Mouse (Mus musculus) liver, embryonic 16.5 days (tissue): ENCODE data around the gene Iqcc. TPM values are rescaled to one million over a fixed set of nuclear protein-coding genes. Genes with fewer than 3 reads are reported as not detected.
A peak's percentile ranks its signal among the peaks of the same experiment; 100 is the strongest.

Experiments
- ATAC-seq: fragments of 200-750 bp; cut with Nextera tagmentation; 2 replicates; pipeline ENCODE4 v1.8.0; 2017; ENCODE audit warnings: low read depth, mild to moderate bottlenecking, moderate number of reproducible peaks, moderate library complexity
- H3K27ac ChIP-seq: fragments of 300-500 bp; sonication (generic); 2 replicates; pipeline ENCODE4 v1.5.1; 2014; ENCODE audit warnings: mild to moderate bottlenecking, low read length
- H3K27me3 ChIP-seq: fragments of 300-500 bp; sonication (generic); 2 replicates; pipeline ENCODE4 v1.6.1; 2014; ENCODE audit warnings: low read depth, low read length, mixed read lengths; ENCODE audit not compliant: control insufficient read depth, insufficient read depth
- H3K36me3 ChIP-seq: fragments of 300-500 bp; sonication (generic); 2 replicates; pipeline ENCODE4 v1.6.1; 2014; ENCODE audit warnings: mild to moderate bottlenecking; ENCODE audit not compliant: control insufficient read depth, insufficient read depth
- H3K4me1 ChIP-seq: fragments of 300-500 bp; sonication (generic); 2 replicates; pipeline ENCODE4 v1.6.1; 2014; ENCODE audit warnings: low read depth, low read length, mixed read lengths; ENCODE audit not compliant: control insufficient read depth
- H3K4me2 ChIP-seq: fragments of 300-500 bp; sonication (generic); 2 replicates; pipeline ENCODE4 v1.6.1; 2014; ENCODE audit warnings: low read depth, low read length, mixed read lengths
- H3K4me3 ChIP-seq: fragments of 300-500 bp; sonication (generic); 2 replicates; pipeline ENCODE4 v1.5.1; 2014; ENCODE audit warnings: low read depth, mild to moderate bottlenecking, low read length
- H3K9ac ChIP-seq: fragments of 300-500 bp; sonication (generic); 2 replicates; pipeline ENCODE4 v1.6.1; 2014; ENCODE audit warnings: low read depth, low read length
- H3K9me3 ChIP-seq: fragments of 300-500 bp; sonication (generic); replicated peaks from 2 replicates; pipeline ENCODE4 v1.6.1; 2016; ENCODE audit warnings: low read length; ENCODE audit not compliant: control insufficient read depth
- WGBS: fragments of 180-500 bp; shearing (Covaris S2); extraction: QIAGEN DNeasy Blood & Tissue Kit; methylation state at CpG from one replicate; pipeline ENCODE4 v1.1.7; 2014; ENCODE audit not compliant: insufficient replicate concordance; 5-methylcytosine and 5-hydroxymethylcytosine counted together
- polyA plus RNA-seq: library from polyadenylated mRNA; unstranded; fragments of >200 nt; fragmentation: Nextera tagmentation; extraction: Ambion mirVana; gene quantifications from 2 replicates; pipeline ENCODE4 v1.2.1, GENCODE M21; 2015

Gene Iqcc
- polyA plus RNA-seq, 1 experiment from 2014 or later = 7.5 TPM

DNA sequence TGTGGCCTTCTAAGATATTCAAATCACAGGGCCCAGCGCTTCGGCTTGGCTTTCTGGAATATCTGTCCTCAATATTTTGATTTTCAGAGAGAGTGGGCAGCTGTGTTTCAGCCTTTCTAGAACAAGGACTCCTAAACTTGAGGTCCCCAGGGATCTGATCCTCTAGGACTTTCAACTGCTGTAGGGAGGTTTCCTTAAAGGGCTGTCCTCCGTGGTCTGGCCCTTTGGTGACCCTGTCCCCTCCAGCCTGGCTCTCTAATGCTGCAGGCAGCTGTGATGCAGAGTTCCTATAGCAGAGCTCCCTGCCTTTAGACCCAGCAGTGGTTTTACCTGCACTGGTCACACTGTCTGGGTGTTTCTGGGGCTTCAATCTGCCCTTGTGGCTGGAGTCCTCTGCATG is 2.3 kb downstream of the Iqcc start:
- no peaks in the 10 kb centered on the region for H3K36me3 ChIP-seq
- WGBS = 85% methylated on average over 3 of the region's 3 CpGs

DNA sequence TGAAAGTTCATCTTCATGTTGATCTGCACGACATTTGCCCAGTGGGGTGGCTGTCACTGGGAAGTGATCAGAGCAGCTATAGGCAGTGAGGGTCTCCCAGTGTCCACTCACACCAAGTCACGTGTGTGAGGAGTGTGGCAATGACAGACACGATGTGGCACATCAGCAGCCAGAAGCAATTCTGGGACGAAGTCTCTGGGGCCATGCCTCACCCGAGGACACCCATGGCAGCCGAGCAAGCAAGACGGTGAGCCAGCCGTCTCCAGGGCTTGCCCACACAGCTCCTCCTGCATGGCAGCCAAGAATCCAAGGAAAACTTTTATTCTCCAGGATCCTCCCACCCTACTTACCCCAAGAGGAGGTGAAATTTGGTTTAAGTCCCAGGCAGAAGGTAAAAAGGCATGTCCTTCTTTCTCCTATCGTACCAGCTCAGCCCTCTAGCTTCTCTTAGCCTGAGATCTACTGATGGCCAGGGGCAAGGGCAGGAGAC is 3.1 kb downstream of the Iqcc start:
- Histone ChIP-seq H3K27me3 (no peaks in the 10 kb centered on the region), H3K9ac (no peak overlapping the region), H3K4me2 (no peak overlapping the region), H3K4me3 (no peak overlapping the region), H3K9me3 (no peaks in the 10 kb centered on the region), H3K36me3 (no peaks in the 10 kb centered on the region), H3K27ac (no peak overlapping the region), H3K4me1 (peaks cover 14% of the 10 kb centered on the region)
- 75% methylated on average over 9 of the region's 9 CpGs for WGBS
- no peak for ATAC-seq

More for the DNA sequence above, 2.3 kb downstream of the Iqcc start:
- Histone ChIP-seq H3K4me2 (no peak overlapping the region), H3K27ac (no peak overlapping the region), H3K4me3 (no peak overlapping the region), H3K9ac (no peak overlapping the region), H3K27me3 (no peaks in the 10 kb centered on the region), H3K4me1 (peaks cover 14% of the 10 kb centered on the region), H3K9me3 (no peaks in the 10 kb centered on the region)
- no peak for ATAC-seq

DNA sequence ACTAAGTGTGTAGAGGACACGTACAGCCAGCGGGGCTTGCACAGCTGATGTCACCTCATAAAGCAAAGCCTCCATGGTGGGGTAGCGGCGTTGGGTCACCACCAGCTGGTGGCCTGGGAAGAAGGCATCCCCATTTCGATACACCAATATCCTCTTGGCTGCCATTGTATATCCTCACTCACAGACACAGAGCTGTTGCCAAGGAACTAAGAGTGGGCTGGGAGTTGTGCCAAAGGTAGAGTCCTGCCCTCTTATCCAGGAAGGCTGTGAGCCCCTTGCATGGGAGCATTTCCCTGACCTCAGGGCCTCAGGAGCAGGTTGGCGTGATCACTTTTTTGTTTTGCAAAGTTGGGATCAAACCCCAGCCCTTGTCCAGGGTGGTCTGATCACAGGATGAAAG is 4.8 kb downstream of the Iqcc start, which contains the start of gene Dcdc2b:
Dcdc2b (minus strand) TSS at position 165 of the 400 bp plus-strand sequence.
- Histone ChIP-seq H3K4me1 (peaks cover 11% of the 10 kb centered on the region), H3K36me3 (peaks cover 5% of the 10 kb centered on the region; the same call in 1 of the 2 replicates), H3K27me3 (no peaks in the 10 kb centered on the region), H3K9me3 (no peaks in the 10 kb centered on the region), H3K9ac (no peak within 1 kb of the TSS), H3K27ac (no peak within 1 kb of the TSS), H3K4me2 (no peak within 1 kb of the TSS), H3K4me3 (no peak within 1 kb of the TSS)
- no peak for ATAC-seq
- 77% methylated on average over 6 of the region's 6 CpGs for WGBS

DNA sequence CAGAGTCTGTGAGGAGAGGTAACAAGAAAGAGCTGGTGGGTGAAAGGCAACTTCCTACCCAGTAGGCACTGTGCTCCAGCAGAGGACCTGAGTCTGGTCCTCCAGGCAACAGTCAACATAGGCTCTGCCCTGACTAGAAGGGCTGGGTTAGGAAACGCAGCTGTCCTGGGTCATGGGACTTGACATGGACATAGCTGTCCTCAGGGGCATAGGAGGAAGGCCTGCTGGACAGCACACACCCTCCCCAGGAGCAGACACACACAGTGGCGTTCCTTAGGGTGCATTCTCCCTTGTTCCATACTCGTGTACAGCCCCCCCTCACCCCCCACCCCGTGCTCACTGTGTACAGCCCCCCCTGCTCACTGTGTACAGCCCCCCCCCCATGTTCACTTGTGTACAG is 8.4 kb downstream of the Iqcc start:
- Histone ChIP-seq H3K36me3 (peaks cover 21% of the 10 kb centered on the region), H3K9me3 (no peaks in the 10 kb centered on the region), H3K27ac (no peak overlapping the region), H3K9ac (no peak overlapping the region), H3K4me3 (no peak overlapping the region), H3K27me3 (no peaks in the 10 kb centered on the region), H3K4me2 (no peak overlapping the region), H3K4me1 (peaks cover 8% of the 10 kb centered on the region)
- no peak for ATAC-seq
- WGBS = 61% methylated on average over 4 of the region's 4 CpGs

DNA sequence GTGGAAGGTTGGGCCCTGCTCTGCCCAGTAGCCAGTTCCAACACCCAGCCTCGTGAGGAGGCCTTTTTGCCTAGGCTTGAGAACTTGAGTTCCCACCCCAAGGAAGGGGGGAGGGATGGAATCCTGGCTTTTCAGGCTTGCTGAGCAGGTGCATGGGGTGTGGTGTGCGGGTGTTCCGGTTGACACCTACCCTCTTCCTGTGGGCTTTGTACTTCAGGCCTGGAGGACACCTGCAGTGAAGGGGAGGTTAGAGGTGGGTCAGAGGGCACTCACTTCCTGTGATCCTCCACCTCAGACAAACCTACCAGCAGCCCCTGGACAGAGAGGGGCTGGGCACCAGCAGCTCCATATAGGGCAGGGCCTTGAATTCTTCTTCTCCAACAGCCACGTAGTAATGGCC is 8.9 kb downstream of the Iqcc start:
- 77% methylated on average over 4 of the region's 4 CpGs for WGBS

DNA sequence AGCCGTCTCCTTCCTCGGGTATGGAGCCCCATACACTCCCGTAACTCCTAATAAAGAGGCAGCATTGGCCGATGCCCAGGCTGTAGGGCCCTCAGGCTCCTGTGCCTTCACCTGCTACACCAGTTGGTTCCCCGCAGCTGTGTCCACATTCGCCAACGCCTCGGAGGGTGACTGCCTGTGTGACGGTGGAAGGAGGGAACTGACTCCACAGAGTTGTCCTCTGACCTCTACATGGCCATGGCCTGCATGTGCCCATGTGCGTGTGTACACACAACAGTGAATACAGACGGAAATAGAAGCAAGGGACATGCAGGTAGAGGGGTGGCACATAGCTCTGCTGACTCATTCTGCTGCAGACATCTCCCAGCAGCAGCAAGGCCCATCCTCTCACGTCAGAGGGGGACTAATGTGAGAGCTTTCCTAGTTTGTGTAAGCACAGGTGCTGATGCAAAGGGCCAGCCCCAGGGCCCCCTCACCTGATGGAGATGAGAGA is 9.7 kb downstream of the Iqcc start:
- Histone ChIP-seq H3K9ac (no peak overlapping the region), H3K4me2 (no peak overlapping the region), H3K27me3 (no peaks in the 10 kb centered on the region), H3K4me1 (peaks cover 8% of the 10 kb centered on the region), H3K36me3 (peaks cover 28% of the 10 kb centered on the region), H3K9me3 (no peaks in the 10 kb centered on the region), H3K27ac (no peak overlapping the region), H3K4me3 (no peak overlapping the region)
- no peak for ATAC-seq
- WGBS = 65% methylated on average over 12 of the region's 12 CpGs

More for the DNA sequence above, 8.9 kb downstream of the Iqcc start:
- Histone ChIP-seq H3K27me3 (no peaks in the 10 kb centered on the region), H3K4me1 (peaks cover 8% of the 10 kb centered on the region), H3K4me2 (no peak overlapping the region), H3K4me3 (no peak overlapping the region), H3K9ac (no peak overlapping the region), H3K27ac (no peak overlapping the region), H3K9me3 (no peaks in the 10 kb centered on the region), H3K36me3 (peaks cover 24% of the 10 kb centered on the region)
- ATAC-seq = no peak

DNA sequence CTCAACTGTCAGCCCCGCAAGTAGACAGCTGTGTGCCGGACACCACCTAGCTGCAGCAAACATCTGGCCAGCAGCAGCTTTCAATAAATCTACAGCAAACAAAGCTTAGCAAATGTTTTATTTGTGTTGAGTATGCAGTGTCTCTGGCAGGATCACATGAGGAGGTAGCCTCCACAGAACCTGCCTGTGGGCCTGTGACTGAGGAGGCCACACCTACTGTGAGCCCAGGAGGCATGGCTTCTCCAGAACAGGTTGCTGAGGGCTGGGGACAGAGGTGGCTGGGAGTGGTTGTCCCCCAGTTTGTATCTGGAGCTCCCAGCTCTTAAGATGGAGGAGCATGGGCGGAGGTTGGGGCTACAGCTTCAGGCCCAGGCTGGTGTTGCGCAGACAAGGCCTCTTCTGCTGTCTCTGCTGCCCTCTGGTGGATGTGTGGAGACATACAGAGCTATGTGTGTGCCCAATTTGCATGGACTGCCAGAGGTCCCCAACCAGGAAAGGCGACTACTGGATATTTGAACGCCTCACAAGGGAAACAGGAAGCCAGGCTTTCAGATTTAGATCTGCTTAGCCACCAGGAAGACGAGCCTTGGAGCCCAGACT is 10.4 kb downstream of the Iqcc start:
- 34% methylated on average over 7 of the region's 7 CpGs for WGBS
- Histone ChIP-seq H3K36me3 (peaks cover 31% of the 10 kb centered on the region), H3K4me3 (no peak overlapping the region), H3K4me1 (peaks cover 8% of the 10 kb centered on the region), H3K9me3 (no peaks in the 10 kb centered on the region), H3K9ac (no peak overlapping the region), H3K4me2 (no peak overlapping the region), H3K27ac (peak overlapping the region; percentile 64), H3K27me3 (no peaks in the 10 kb centered on the region)
- peak; percentile 86 for ATAC-seq

DNA sequence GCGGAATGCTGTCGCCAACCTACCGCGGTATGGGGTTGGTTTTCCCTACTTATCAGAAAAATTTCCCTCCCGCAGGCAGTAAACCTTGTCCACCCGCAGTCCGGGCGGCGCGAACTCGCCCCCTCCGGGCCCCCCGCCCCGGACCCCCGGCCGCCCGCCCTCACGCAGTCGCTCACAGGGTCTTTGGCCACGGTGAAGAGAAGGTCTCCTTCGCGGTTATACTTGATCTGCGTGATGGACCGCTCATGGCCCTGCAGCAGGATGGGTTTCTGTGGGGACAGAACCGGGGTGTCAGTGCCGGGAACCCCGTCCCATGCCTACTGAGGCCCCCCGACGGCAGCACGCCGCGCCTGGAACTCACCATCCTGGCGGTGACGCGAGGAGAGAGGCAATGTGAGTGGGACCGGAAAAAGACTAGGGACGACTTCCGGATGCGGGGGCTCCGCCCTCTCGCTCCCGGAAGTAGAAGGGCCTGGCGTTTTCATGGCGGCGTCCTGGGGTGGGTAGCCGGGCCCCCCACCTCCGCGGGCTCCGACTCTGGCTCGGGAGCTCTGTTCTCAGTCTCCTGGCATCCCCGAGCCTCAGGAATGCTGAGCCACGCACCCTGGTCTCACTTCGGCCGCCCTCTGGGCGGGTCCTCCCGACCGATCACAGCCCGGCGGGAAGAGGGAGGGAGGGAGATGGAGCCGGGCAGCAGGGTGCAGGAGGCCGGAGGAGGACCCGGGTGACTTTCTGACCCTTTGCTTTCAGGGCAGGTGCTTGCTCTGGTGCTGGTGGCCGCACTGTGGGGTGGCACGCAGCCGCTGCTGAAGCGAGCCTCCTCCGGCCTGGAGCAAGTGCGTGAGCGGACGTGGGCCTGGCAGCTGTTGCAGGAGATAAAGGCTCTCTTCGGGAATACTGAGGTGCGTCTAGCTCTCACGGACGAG is 18.4 kb downstream of the Iqcc start, which contains the start of the genes Eif3i and Tmem234:
Eif3i (minus strand) TSS at position 416 of the 926 bp plus-strand sequence.
Tmem234 (plus strand) TSS at position 436 of the 926 bp plus-strand sequence.
- peak within 1 kb of the TSS; percentile 98 for H3K4me3 ChIP-seq
- no peaks in the 10 kb centered on the region for H3K27me3 ChIP-seq
- H3K9me3 ChIP-seq = no peaks in the 10 kb centered on the region
- H3K27ac ChIP-seq = peak within 1 kb of the TSS; percentile 90
- peaks cover 28% of the 10 kb centered on the region for H3K4me1 ChIP-seq
- H3K4me2 ChIP-seq = peak within 1 kb of the TSS; percentile 91
- H3K9ac ChIP-seq = peak within 1 kb of the TSS; percentile 97
- peak; percentile 91 for ATAC-seq
- WGBS = under 1% methylated on average over 74 of the region's 74 CpGs
- H3K36me3 ChIP-seq = peaks cover 17% of the 10 kb centered on the region
